ENCODE assay signal across 9 mouse cellular contexts in the genomic region with DNA sequence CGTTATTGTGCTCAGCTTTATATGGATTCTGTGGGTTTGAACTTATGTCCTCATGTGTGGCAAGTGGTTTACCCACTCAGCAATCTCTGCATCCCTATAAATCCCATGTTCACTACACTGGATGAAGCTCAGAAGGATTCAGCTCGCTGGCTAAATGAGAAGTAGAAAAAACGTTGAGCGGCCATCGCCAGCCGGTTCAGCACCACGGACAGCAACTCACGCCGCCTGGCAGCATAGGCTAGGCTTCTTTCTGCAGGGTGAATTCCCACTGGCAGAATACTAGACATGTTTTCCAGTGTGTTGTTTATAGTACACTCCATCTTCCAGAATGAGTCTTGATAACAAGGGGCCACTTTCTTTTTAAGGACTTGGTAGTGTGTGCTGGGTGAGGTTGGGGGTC.
DNase-seq lines count a peak whose midpoint lies in the region; ATAC-seq lines count a peak whose summit lies in the region.
"Had no signal": no experiment of that assay in that cellular context is flagged by ENCODE, and none has a peak within 500 bp of the region (broad histone marks: within the 10 kb centered on the region; RNA-seq: fewer than 3 reads in every experiment).

No protein-coding gene starts in this region.

- H3K4me1 ChIP-seq in hindbrain, embryonic 11.5 days (replicated peaks; ENCODE audit: control insufficient read depth, insufficient read depth, low read length), result no peaks in the 10 kb centered on the region
- H3K4me1 ChIP-seq in hindbrain, embryonic 13.5 days (replicated peaks), result peaks cover 25% of the 10 kb centered on the region
- H3K4me1 ChIP-seq: heart, embryonic 15.5 days had no signal

- no peak overlapping the region for H3K27ac ChIP-seq in hindbrain, embryonic 11.5 days (ENCODE audit: low read depth, low read length)
- H3K27ac ChIP-seq in hindbrain, embryonic 13.5 days, result no peak overlapping the region
- H3K27ac ChIP-seq: heart, embryonic 15.5 days had no signal

- H3K9ac ChIP-seq in hindbrain, embryonic 11.5 days (ENCODE audit: low read depth, low read length), result no peak overlapping the region
- no peak overlapping the region for H3K9ac ChIP-seq in hindbrain, embryonic 13.5 days
- H3K9ac ChIP-seq: heart, embryonic 15.5 days had no signal

- H3K4me2 ChIP-seq in hindbrain, embryonic 11.5 days (replicated peaks; ENCODE audit: low read depth, low read length), result no peak overlapping the region
- H3K4me2 ChIP-seq in hindbrain, embryonic 13.5 days, result no peak overlapping the region
- H3K4me2 ChIP-seq: heart, embryonic 15.5 days had no signal

- DNase-seq in hindbrain, embryonic 11.5 days (ENCODE audit: low spot score), result peak; percentile 80
- peak; percentile 40 for DNase-seq in ES-CJ7 (ENCODE audit: low read depth, low spot score)
- peak; percentile 7 to 12 for DNase-seq in adrenal gland, postnatal 4 days (ENCODE audit: low spot score in 2 of 2)
- peak; percentile 32 to 83 for DNase-seq in kidney, postnatal 36 days
- peak; percentile 39 for DNase-seq in yolk sac, embryonic 10.5 days (ENCODE audit: low spot score)
- no peak for DNase-seq in layer of hippocampus, adult 9-11 months
- no peak for DNase-seq in spleen, postnatal 36 days (ENCODE audit: low spot score in 2 of 2)

- H3K36me3 ChIP-seq in hindbrain, embryonic 11.5 days (ENCODE audit: control insufficient read depth, insufficient read depth, low read length), result no peaks in the 10 kb centered on the region
- no peaks in the 10 kb centered on the region for H3K36me3 ChIP-seq in hindbrain, embryonic 13.5 days
- H3K36me3 ChIP-seq: heart, embryonic 15.5 days had no signal

- no peaks in the 10 kb centered on the region for H3K9me3 ChIP-seq in hindbrain, embryonic 11.5 days (ENCODE audit: control insufficient read depth, low read length)
- no peaks in the 10 kb centered on the region for H3K9me3 ChIP-seq in hindbrain, embryonic 13.5 days
- H3K9me3 ChIP-seq: heart, embryonic 15.5 days had no signal

- H3K4me3 ChIP-seq in hindbrain, embryonic 11.5 days (ENCODE audit: low read depth, low read length), result no peak overlapping the region
- H3K4me3 ChIP-seq in hindbrain, embryonic 13.5 days, result no peak overlapping the region
- H3K4me3 ChIP-seq: heart, embryonic 15.5 days had no signal

- ATAC-seq in hindbrain, embryonic 11.5 days (ENCODE audit: low FRiP score), result no peak
- ATAC-seq in hindbrain, embryonic 13.5 days (ENCODE audit: low FRiP score), result no peak

- 8% methylated on average over 9 of the region's 9 CpGs for WGBS in hindbrain, embryonic 11.5 days
- 6% methylated on average over 9 of the region's 9 CpGs for WGBS in hindbrain, embryonic 13.5 days

- no peaks in the 10 kb centered on the region for H3K27me3 ChIP-seq in hindbrain, embryonic 11.5 days (ENCODE audit: control insufficient read depth, insufficient read depth, low read length)
- H3K27me3 ChIP-seq in hindbrain, embryonic 13.5 days, result no peaks in the 10 kb centered on the region
- H3K27me3 ChIP-seq: heart, embryonic 15.5 days had no signal

Comparison
In these comparisons a context has a peak if more than half of its experiments do, and no peak if none do; other contexts are left out.
1. DNase-seq: peak in hindbrain, embryonic 11.5 days (single experiment), ES-CJ7 (single experiment), adrenal gland, postnatal 4 days (2 of 2), kidney, postnatal 36 days (2 of 2) and yolk sac, embryonic 10.5 days (single experiment); none in layer of hippocampus, adult 9-11 months (single experiment) and spleen, postnatal 36 days (0 of 2).